Mouse (Mus musculus) urinary bladder, postnatal 10 days (tissue): ENCODE results near the gene Atraid.

Experiments
- DNase-seq: peaks from one replicate; pipeline ENCODE4 v3.0.0; 2022; ENCODE audit warnings: low spot score

Gene Atraid

GRCm38 (mm10) chr5:31094799-31095691 lies 46.9 kb downstream of the Atraid start:
- no peak for DNase-seq

- no peak for DNase-seq
Observed at GRCm38 (mm10) chr5:31095711-31096480, 47.8 kb downstream of the Atraid start.
